ENCODE assay signal across 28 mouse cellular contexts in genomic region chr2:132973346-132973745, GRCm38 (mm10). TPM values are rescaled to one million over a fixed set of nuclear protein-coding genes. Genes with fewer than 3 reads are reported as not detected.
"Had no signal": no experiment of that assay in that cellular context is flagged by ENCODE, and none has a peak within 500 bp of the region (broad histone marks: within the 10 kb centered on the region; RNA-seq: fewer than 3 reads in every experiment).

No protein-coding gene starts in this region.

- ATAC-seq: hindbrain, postnatal 0 days had no signal

- H3K27ac ChIP-seq: heart, adult 2 months; heart, embryonic 13.5 days; heart, embryonic 15.5 days; hindbrain, embryonic 13.5 days; hindbrain, embryonic 15.5 days; hindbrain, postnatal 0 days; kidney, embryonic 15.5 days; kidney, postnatal 0 days; layer of hippocampus, adult 2 months; left cerebral cortex, adult 2 months; limb, embryonic 10.5 days; limb, embryonic 12.5 days; liver, embryonic 13.5 days had no signal

- DNase-seq: gastrocnemius, postnatal 14 days; gastrocnemius, postnatal 36 days; heart, adult 11 months; heart, adult 2 months; heart, postnatal 14 days; heart, postnatal 36 days; kidney, adult 2 months; kidney, adult 9 months; kidney, postnatal 25 days; kidney, postnatal 4 days; liver; liver, embryonic 13.5 days had no signal

- H3K27me3 ChIP-seq: heart, embryonic 13.5 days; heart, embryonic 15.5 days; hindbrain, embryonic 13.5 days; hindbrain, embryonic 15.5 days; kidney, embryonic 15.5 days; limb, embryonic 12.5 days; liver, embryonic 13.5 days had no signal

- H3K4me1 ChIP-seq: heart, embryonic 13.5 days; heart, embryonic 15.5 days; hindbrain, embryonic 13.5 days; hindbrain, embryonic 15.5 days; kidney, embryonic 15.5 days; limb, embryonic 10.5 days; limb, embryonic 12.5 days; liver, embryonic 13.5 days had no signal

- H3K36me3 ChIP-seq: heart, embryonic 13.5 days; heart, embryonic 15.5 days; hindbrain, embryonic 13.5 days; hindbrain, embryonic 15.5 days; kidney, embryonic 15.5 days; limb, embryonic 10.5 days; limb, embryonic 12.5 days; liver, embryonic 13.5 days had no signal

- H3K9me3 ChIP-seq: heart, embryonic 13.5 days; heart, embryonic 15.5 days; hindbrain, embryonic 13.5 days; hindbrain, embryonic 15.5 days; kidney, embryonic 15.5 days; limb, embryonic 10.5 days; limb, embryonic 12.5 days; liver, embryonic 13.5 days had no signal

- H3K9ac ChIP-seq: heart, embryonic 13.5 days; heart, embryonic 15.5 days; hindbrain, embryonic 13.5 days; hindbrain, embryonic 15.5 days; kidney, embryonic 15.5 days; limb, embryonic 12.5 days; liver, embryonic 13.5 days had no signal

- H3K4me2 ChIP-seq: heart, embryonic 11.5 days; heart, embryonic 13.5 days; heart, embryonic 15.5 days; hindbrain, embryonic 13.5 days; hindbrain, embryonic 15.5 days; kidney, embryonic 15.5 days; limb, embryonic 12.5 days; liver, embryonic 11.5 days; liver, embryonic 13.5 days had no signal

- H3K4me3 ChIP-seq: heart, adult 2 months; heart, embryonic 13.5 days; heart, embryonic 15.5 days; hindbrain, embryonic 13.5 days; hindbrain, embryonic 15.5 days; kidney, embryonic 15.5 days; layer of hippocampus, adult 2 months; left cerebral cortex, adult 2 months; limb, embryonic 10.5 days; limb, embryonic 12.5 days; liver, embryonic 13.5 days had no signal

RNA-seq across cellular contexts. Expression of gene Fermt1, which starts 27.6 kb away (rescaled TPM):
- total RNA-seq: gastrocnemius, adult 18-20 months; gastrocnemius, postnatal 14 days; gastrocnemius, postnatal 36 days; heart, adult 2 months; heart, postnatal 36 days; hematopoietic stem cell, adult 5-6 weeks had no signal
- polyA plus RNA-seq: heart, postnatal 0 days; hindbrain, embryonic 13.5 days had no signal
